17 mouse cellular contexts compared by ENCODE assay signal in genomic region chr4:107021464-107021863, GRCm38 (mm10). TPM values are rescaled to one million over a fixed set of nuclear protein-coding genes. Genes with fewer than 3 reads are reported as not detected.
A peak's percentile ranks its signal among the peaks of the same experiment; 100 is the strongest.
DNase-seq lines count a peak whose midpoint lies in the region; ATAC-seq and TF ChIP-seq lines count a peak whose summit lies in the region.
"Had no signal": no experiment of that assay in that cellular context is flagged by ENCODE, and none has a peak within 500 bp of the region (broad histone marks: within the 10 kb centered on the region; RNA-seq: fewer than 3 reads in every experiment).

No protein-coding gene starts in this region.

- no peaks in the 10 kb centered on the region for H3K9me3 ChIP-seq in hindbrain, embryonic 12.5 days (replicated peaks)
- H3K9me3 ChIP-seq in hindbrain, embryonic 11.5 days (ENCODE audit: control insufficient read depth, low read length) = no peaks in the 10 kb centered on the region
- H3K9me3 ChIP-seq in midbrain, embryonic 14.5 days (ENCODE audit: control insufficient read depth, low read length) = no peaks in the 10 kb centered on the region
- no peaks in the 10 kb centered on the region for H3K9me3 ChIP-seq in midbrain, embryonic 16.5 days (replicated peaks; ENCODE audit: control insufficient read depth, low read length, poor library complexity, severe bottlenecking)
- H3K9me3 ChIP-seq in intestine, embryonic 15.5 days = no peaks in the 10 kb centered on the region
- no peaks in the 10 kb centered on the region for H3K9me3 ChIP-seq in stomach, postnatal 0 days (ENCODE audit: control insufficient read depth, low read length)
- H3K9me3 ChIP-seq: liver, embryonic 13.5 days; neural tube, embryonic 12.5 days; stomach, embryonic 15.5 days had no signal

- H3K4me3 ChIP-seq in hindbrain, embryonic 12.5 days = no peak overlapping the region
- no peak overlapping the region for H3K4me3 ChIP-seq in hindbrain, embryonic 11.5 days (ENCODE audit: low read depth, low read length)
- H3K4me3 ChIP-seq in midbrain, embryonic 14.5 days (replicated peaks; ENCODE audit: low read depth, low read length) = no peak overlapping the region
- no peak overlapping the region for H3K4me3 ChIP-seq in midbrain, embryonic 16.5 days (ENCODE audit: low read depth, low read length)
- H3K4me3 ChIP-seq in intestine, embryonic 15.5 days (replicated peaks) = no peak overlapping the region
- H3K4me3 ChIP-seq in stomach, postnatal 0 days (ENCODE audit: low read depth, low read length) = no peak overlapping the region
- H3K4me3 ChIP-seq: liver, embryonic 13.5 days; neural tube, embryonic 12.5 days; stomach, embryonic 15.5 days had no signal

- 0 out of 2 replicates have a peak overlapping the region, but pooled peaks have one; percentile 19 for H3K9ac ChIP-seq in hindbrain, embryonic 12.5 days
- no peak overlapping the region for H3K9ac ChIP-seq in hindbrain, embryonic 11.5 days (ENCODE audit: low read depth, low read length)
- H3K9ac ChIP-seq in midbrain, embryonic 14.5 days (replicated peaks; ENCODE audit: low read length) = peak overlapping the region; percentile 17; the same call in 1 of the 2 replicates
- no peak overlapping the region for H3K9ac ChIP-seq in midbrain, embryonic 16.5 days (ENCODE audit: low read depth, low read length)
- H3K9ac ChIP-seq in intestine, embryonic 15.5 days = no peak overlapping the region
- H3K9ac ChIP-seq in stomach, postnatal 0 days (ENCODE audit: low read length) = no peak overlapping the region
- H3K9ac ChIP-seq: liver, embryonic 13.5 days; neural tube, embryonic 12.5 days; stomach, embryonic 15.5 days had no signal

- WGBS in hindbrain, embryonic 12.5 days = 70% methylated on average over 3 of the region's 3 CpGs
- WGBS in hindbrain, embryonic 11.5 days = 80% methylated on average over 3 of the region's 3 CpGs
- WGBS in midbrain, embryonic 14.5 days = 54% methylated on average over 3 of the region's 3 CpGs
- 45% methylated on average over 3 of the region's 3 CpGs for WGBS in midbrain, embryonic 16.5 days
- WGBS in intestine, embryonic 15.5 days = 54% methylated on average over 3 of the region's 3 CpGs
- WGBS in stomach, postnatal 0 days = 56% methylated on average over 3 of the region's 3 CpGs

- H3K4me2 ChIP-seq in hindbrain, embryonic 12.5 days (replicated peaks) = no peak overlapping the region
- no peak overlapping the region for H3K4me2 ChIP-seq in hindbrain, embryonic 11.5 days (replicated peaks; ENCODE audit: low read depth, low read length)
- no peak overlapping the region for H3K4me2 ChIP-seq in midbrain, embryonic 14.5 days (ENCODE audit: low read length)
- no peak overlapping the region for H3K4me2 ChIP-seq in midbrain, embryonic 16.5 days (ENCODE audit: low read length)
- no peak overlapping the region for H3K4me2 ChIP-seq in intestine, embryonic 15.5 days (replicated peaks)
- H3K4me2 ChIP-seq in stomach, postnatal 0 days (replicated peaks; ENCODE audit: low read depth) = no peak overlapping the region
- H3K4me2 ChIP-seq: liver, embryonic 13.5 days; neural tube, embryonic 12.5 days; stomach, embryonic 15.5 days had no signal

- ATAC-seq in hindbrain, embryonic 12.5 days (ENCODE audit: low FRiP score) = no peak
- no peak for ATAC-seq in hindbrain, embryonic 11.5 days (ENCODE audit: low FRiP score)
- ATAC-seq in midbrain, embryonic 14.5 days (ENCODE audit: low FRiP score, low TSS enrichment) = no peak
- ATAC-seq in midbrain, embryonic 16.5 days = no peak
- ATAC-seq in intestine, embryonic 15.5 days = no peak
- ATAC-seq in stomach, postnatal 0 days (ENCODE audit: low FRiP score, low TSS enrichment) = peak; percentile 13; the same call in 1 of the 2 replicates
- ATAC-seq: CD4-positive, CD25-positive, alpha-beta regulatory T cell, adult 4 months; inflammation-experienced regulatory T-cells, adult 6 months had no signal

- DNase-seq in hindbrain, embryonic 11.5 days (ENCODE audit: low spot score) = no peak
- DNase-seq in midbrain, embryonic 14.5 days = no peak
- DNase-seq in stomach, postnatal 0 days (ENCODE audit: low spot score) = no peak
- DNase-seq in cerebellum, adult 8-10 months = no peak
- DNase-seq: cerebellum, adult 11 months; heart, postnatal 10 days; kidney, postnatal 25 days; liver, embryonic 13.5 days; lung, postnatal 10 days; thymus, postnatal 25 days had no signal

- no peaks in the 10 kb centered on the region for H3K27me3 ChIP-seq in hindbrain, embryonic 12.5 days
- H3K27me3 ChIP-seq in hindbrain, embryonic 11.5 days (ENCODE audit: control insufficient read depth, insufficient read depth, low read length) = no peaks in the 10 kb centered on the region
- H3K27me3 ChIP-seq in midbrain, embryonic 14.5 days (ENCODE audit: control insufficient read depth, insufficient read depth, low read length) = no peaks in the 10 kb centered on the region
- no peaks in the 10 kb centered on the region for H3K27me3 ChIP-seq in midbrain, embryonic 16.5 days (ENCODE audit: control insufficient read depth, insufficient read depth, low read depth, low read length)
- H3K27me3 ChIP-seq in intestine, embryonic 15.5 days (replicated peaks) = no peaks in the 10 kb centered on the region
- H3K27me3 ChIP-seq in stomach, postnatal 0 days (ENCODE audit: control insufficient read depth, insufficient read depth, low read length) = no peaks in the 10 kb centered on the region
- H3K27me3 ChIP-seq: liver, embryonic 13.5 days; neural tube, embryonic 12.5 days; stomach, embryonic 15.5 days had no signal

- peaks cover 95% of the 10 kb centered on the region for H3K4me1 ChIP-seq in hindbrain, embryonic 12.5 days
- peaks cover 22% of the 10 kb centered on the region for H3K4me1 ChIP-seq in hindbrain, embryonic 11.5 days (replicated peaks; ENCODE audit: control insufficient read depth, insufficient read depth, low read length)
- H3K4me1 ChIP-seq in midbrain, embryonic 14.5 days (ENCODE audit: control insufficient read depth, insufficient read depth, low read length) = peaks cover 60% of the 10 kb centered on the region
- peaks cover 71% of the 10 kb centered on the region for H3K4me1 ChIP-seq in midbrain, embryonic 16.5 days (ENCODE audit: control insufficient read depth, insufficient read depth, low read length)
- peaks cover 47% of the 10 kb centered on the region for H3K4me1 ChIP-seq in intestine, embryonic 15.5 days (replicated peaks)
- H3K4me1 ChIP-seq in stomach, postnatal 0 days (replicated peaks; ENCODE audit: control insufficient read depth, insufficient read depth) = peaks cover 3% of the 10 kb centered on the region; the same call in 1 of the 2 replicates

- TF ChIP-seq EP300 in stomach, postnatal 0 days (optimal IDR thresholded peaks at IDR 0.05) = no peak

- no peak; the same call in 1 of the 2 replicates for TF ChIP-seq CTCF in stomach, postnatal 0 days (IDR thresholded peaks at IDR 0.05; ENCODE audit: low read depth)

- peak overlapping the region; percentile 36 for H3K27ac ChIP-seq in hindbrain, embryonic 12.5 days
- H3K27ac ChIP-seq in hindbrain, embryonic 11.5 days (ENCODE audit: low read depth, low read length) = no peak overlapping the region
- H3K27ac ChIP-seq in midbrain, embryonic 14.5 days (replicated peaks; ENCODE audit: low read depth, low read length) = peak overlapping the region; percentile 57; the same call in 1 of the 2 replicates
- no peak overlapping the region for H3K27ac ChIP-seq in midbrain, embryonic 16.5 days (ENCODE audit: low read length)
- 0 out of 2 replicates have a peak overlapping the region, but pooled peaks have one; percentile 3 for H3K27ac ChIP-seq in intestine, embryonic 15.5 days
- H3K27ac ChIP-seq in stomach, postnatal 0 days (replicated peaks) = no peak overlapping the region
- H3K27ac ChIP-seq: stomach, embryonic 15.5 days had no signal

- H3K36me3 ChIP-seq in hindbrain, embryonic 12.5 days = no peaks in the 10 kb centered on the region; the same call in 1 of the 2 replicates
- no peaks in the 10 kb centered on the region for H3K36me3 ChIP-seq in hindbrain, embryonic 11.5 days (ENCODE audit: control insufficient read depth, insufficient read depth, low read length)
- H3K36me3 ChIP-seq in midbrain, embryonic 14.5 days (ENCODE audit: control insufficient read depth, insufficient read depth, low read length) = no peaks in the 10 kb centered on the region
- H3K36me3 ChIP-seq in midbrain, embryonic 16.5 days (ENCODE audit: control insufficient read depth, insufficient read depth, low read length) = no peaks in the 10 kb centered on the region
- no peaks in the 10 kb centered on the region for H3K36me3 ChIP-seq in intestine, embryonic 15.5 days
- no peaks in the 10 kb centered on the region for H3K36me3 ChIP-seq in stomach, postnatal 0 days (ENCODE audit: control insufficient read depth, insufficient read depth, low read length)
- H3K36me3 ChIP-seq: stomach, embryonic 15.5 days had no signal

RNA-seq across cellular contexts. Expression of gene Mrpl37, which starts 45.2 kb away (rescaled TPM):
- polyA plus RNA-seq in hindbrain, embryonic 12.5 days (2016; fragmentation: Nextera tagmentation; extraction: Ambion mirVana) = 78.0 and 80.8 TPM in 2 replicates
- polyA plus RNA-seq in hindbrain, embryonic 11.5 days (2014; fragmentation: Nextera tagmentation; extraction: Ambion mirVana) = 107 and 113 TPM in 2 replicates
- 72.9 and 85.5 TPM in 2 replicates for polyA plus RNA-seq in midbrain, embryonic 14.5 days (2014; fragmentation: Nextera tagmentation; extraction: Ambion mirVana)
- polyA plus RNA-seq in midbrain, embryonic 16.5 days (2015; fragmentation: Nextera tagmentation; extraction: Ambion mirVana) = 74.1 and 77.3 TPM in 2 replicates
- 103 and 115 TPM in 2 replicates for polyA plus RNA-seq in intestine, embryonic 15.5 days (2015; fragmentation: Nextera tagmentation; extraction: Ambion mirVana)
- 52.6 and 54.6 TPM in 2 replicates for polyA plus RNA-seq in stomach, postnatal 0 days (2015; fragmentation: Nextera tagmentation; extraction: Ambion mirVana)

RNA-seq across cellular contexts. Expression of gene Cyb5rl, which starts 45.3 kb away (rescaled TPM):
- polyA plus RNA-seq in hindbrain, embryonic 12.5 days (2016; fragmentation: Nextera tagmentation; extraction: Ambion mirVana) = 4.1 and 4.5 TPM in 2 replicates
- polyA plus RNA-seq in hindbrain, embryonic 11.5 days (2014; fragmentation: Nextera tagmentation; extraction: Ambion mirVana) = 2.3 and 5.5 TPM in 2 replicates
- 5.2 and 5.3 TPM in 2 replicates for polyA plus RNA-seq in midbrain, embryonic 14.5 days (2014; fragmentation: Nextera tagmentation; extraction: Ambion mirVana)
- 4.1 and 7.2 TPM in 2 replicates for polyA plus RNA-seq in midbrain, embryonic 16.5 days (2015; fragmentation: Nextera tagmentation; extraction: Ambion mirVana)
- polyA plus RNA-seq in intestine, embryonic 15.5 days (2015; fragmentation: Nextera tagmentation; extraction: Ambion mirVana) = 6.1 and 6.6 TPM in 2 replicates
- 5.6 and 6.2 TPM in 2 replicates for polyA plus RNA-seq in stomach, postnatal 0 days (2015; fragmentation: Nextera tagmentation; extraction: Ambion mirVana)

Comparison
In these comparisons a context has a peak if more than half of its experiments do, and no peak if none do; other contexts are left out.
1. H3K27ac ChIP-seq: peak in hindbrain, embryonic 12.5 days (single experiment), midbrain, embryonic 14.5 days (single experiment) and intestine, embryonic 15.5 days (single experiment); none in hindbrain, embryonic 11.5 days (single experiment), midbrain, embryonic 16.5 days (single experiment) and stomach, postnatal 0 days (single experiment).
2. H3K9ac ChIP-seq: peak in hindbrain, embryonic 12.5 days (single experiment) and midbrain, embryonic 14.5 days (single experiment); none in hindbrain, embryonic 11.5 days (single experiment), midbrain, embryonic 16.5 days (single experiment), intestine, embryonic 15.5 days (single experiment) and stomach, postnatal 0 days (single experiment).